Mouse (Mus musculus): Measurements from ENCODE around the gene Fggy.

Fggy gene

GRCm38 (mm10) chr4:95778528-95778927 lies 221.2 kb downstream of the Fggy start:
- no peak for DNase-seq (ENCODE audit: low read depth, low spot score)

GRCm38 (mm10) chr4:95784146-95784895 lies 227.0 kb downstream of the Fggy start:
- DNase-seq (ENCODE audit: low read depth, low spot score), result no peak

- DNase-seq (ENCODE audit: low read depth, low spot score), result no peak
Measured at GRCm38 (mm10) chr4:95787609-95788008, 230.3 kb downstream of the Fggy start.

- no peak for DNase-seq (ENCODE audit: low read depth, low spot score)
Measured at GRCm38 (mm10) chr4:95788867-95789266, 231.6 kb downstream of the Fggy start.

GRCm38 (mm10) chr4:95791913-95792475 lies 234.7 kb downstream of the Fggy start:
- DNase-seq (ENCODE audit: low read depth, low spot score), result no peak

- DNase-seq (ENCODE audit: low read depth, low spot score), result no peak
Measured at GRCm38 (mm10) chr4:95793647-95794328, 236.5 kb downstream of the Fggy start.

- DNase-seq (ENCODE audit: low read depth, low spot score), result no peak
Measured at GRCm38 (mm10) chr4:95794651-95795050, 237.3 kb downstream of the Fggy start.

- no peak for DNase-seq (ENCODE audit: low read depth, low spot score)
Measured at GRCm38 (mm10) chr4:95795283-95795682, 238.0 kb downstream of the Fggy start.

- DNase-seq (ENCODE audit: low read depth, low spot score), result no peak
Measured at GRCm38 (mm10) chr4:95819650-95820049, 262.3 kb downstream of the Fggy start.

GRCm38 (mm10) chr4:95821906-95822579 lies 264.7 kb downstream of the Fggy start:
- DNase-seq (ENCODE audit: low read depth, low spot score), result no peak

GRCm38 (mm10) chr4:95828164-95828563 lies 270.9 kb downstream of the Fggy start:
- no peak for DNase-seq (ENCODE audit: low read depth, low spot score)

- no peak for DNase-seq (ENCODE audit: low read depth, low spot score)
Measured at GRCm38 (mm10) chr4:95830320-95830719, 273.0 kb downstream of the Fggy start.

- DNase-seq (ENCODE audit: low read depth, low spot score), result no peak
Measured at GRCm38 (mm10) chr4:95839860-95840259, 282.6 kb downstream of the Fggy start.

GRCm38 (mm10) chr4:95840389-95841053 lies 283.2 kb downstream of the Fggy start:
- DNase-seq (ENCODE audit: low read depth, low spot score), result no peak

GRCm38 (mm10) chr4:95845981-95846617 lies 288.8 kb downstream of the Fggy start:
- DNase-seq (ENCODE audit: low read depth, low spot score), result no peak

- DNase-seq (ENCODE audit: low read depth, low spot score), result no peak
Measured at GRCm38 (mm10) chr4:95847219-95847618, 289.9 kb downstream of the Fggy start.

- DNase-seq (ENCODE audit: low read depth, low spot score), result no peak
Measured at GRCm38 (mm10) chr4:95847664-95848063, 290.4 kb downstream of the Fggy start.

- DNase-seq (ENCODE audit: low read depth, low spot score), result no peak
Measured at GRCm38 (mm10) chr4:95849497-95849896, 292.2 kb downstream of the Fggy start.

- DNase-seq (ENCODE audit: low read depth, low spot score), result no peak
Measured at GRCm38 (mm10) chr4:95850044-95850739, 292.9 kb downstream of the Fggy start.

- DNase-seq (ENCODE audit: low read depth, low spot score), result no peak
Measured at GRCm38 (mm10) chr4:95852257-95852656, 294.9 kb downstream of the Fggy start.

GRCm38 (mm10) chr4:95856008-95856407 lies 298.7 kb downstream of the Fggy start:
- no peak for DNase-seq (ENCODE audit: low read depth, low spot score)

Measured in retina, adult 2 months (tissue).